Mouse (Mus musculus) MEL (cell line): ENCODE measurements around the gene Pik3cg.

Experiments used
- CTCF ChIP-seq, 3 experiments: IDR thresholded peaks in 2 of 3; conservative IDR thresholded peaks in 1 of 3; 2 replicates each; pipeline ENCODE4 v1.5.1; 2011 to 2012; ENCODE audit warnings: low read length in 3 of 3, low read depth in 2 of 3, mild to moderate bottlenecking in 2 of 3, improper control_type of control experiment in 1 of 3, inconsistent platforms in 1 of 3, mixed read lengths in 1 of 3, moderate library complexity in 1 of 3; ENCODE audit not compliant: control insufficient read depth in 1 of 3, insufficient read depth in 1 of 3, poor library complexity in 1 of 3, severe bottlenecking in 1 of 3
- JUND ChIP-seq: IDR thresholded peaks from 2 replicates; pipeline ENCODE4 v1.6.1; 2011; ENCODE audit warnings: low read depth, mild to moderate bottlenecking, improper control_type of control experiment, low read length
- POLR2A ChIP-seq, 2 experiments: IDR thresholded peaks; 2 replicates each; pipeline ENCODE4 v1.6.1; 2011 to 2012; ENCODE audit warnings: low read length in 2 of 2, mild to moderate bottlenecking in 2 of 2, control low read depth in 1 of 2, improper control_type of control experiment in 1 of 2, low read depth in 1 of 2, moderate library complexity in 1 of 2; ENCODE audit not compliant: control insufficient read depth in 1 of 2, insufficient read depth in 1 of 2, poor library complexity in 1 of 2
- TCF12 ChIP-seq: IDR thresholded peaks from 2 replicates; pipeline ENCODE4 v1.6.1; 2014; ENCODE audit warnings: low read depth, mild to moderate bottlenecking, inconsistent platforms, low read length, improper control_type of control experiment, moderate library complexity

GRCm38 (mm10) chr12:32184874-32185273 is 23.6 kb downstream of the Pik3cg start:
- TF ChIP-seq TCF12 (no peak), JUND (no peak), POLR2A (IDR thresholded peaks at IDR 0.05; ENCODE audit: control insufficient read depth in 1 of 2, insufficient read depth in 1 of 2, low read depth in 1 of 2, low read length in 2 of 2, poor library complexity in 1 of 2) (no peak), CTCF (IDR thresholded peaks at IDR 0.05 in 2 of 3, conservative IDR thresholded peaks at IDR 0.05 in 1 of 3; ENCODE audit: control insufficient read depth in 1 of 3, insufficient read depth in 1 of 3, low read depth in 2 of 3, low read length in 3 of 3, poor library complexity in 1 of 3, severe bottlenecking in 1 of 3) (no peak)
